Mouse (Mus musculus) fat pad, adult 2 months (tissue): ENCODE data around the gene Hist1h4n.
"Not testable (repeated sequence)": the region's sequence is repeated elsewhere in the genome, so short reads cannot be mapped to it uniquely, and the experiment has no call there.

Experiments used
- DNase-seq: peaks from one replicate; pipeline ENCODE4 v3.0.0-alpha.2; 2011; ENCODE audit warnings: low read depth, low spot score; ENCODE audit errors: extremely low read depth

Gene Hist1h4n

GRCm38 (mm10) chr13:21831418-21832394 is at the start of gene Hist1h4n:
TSS of gene Hist1h4n (minus strand) at chr13:21832196.
- not testable (repeated sequence) for DNase-seq

DNA sequence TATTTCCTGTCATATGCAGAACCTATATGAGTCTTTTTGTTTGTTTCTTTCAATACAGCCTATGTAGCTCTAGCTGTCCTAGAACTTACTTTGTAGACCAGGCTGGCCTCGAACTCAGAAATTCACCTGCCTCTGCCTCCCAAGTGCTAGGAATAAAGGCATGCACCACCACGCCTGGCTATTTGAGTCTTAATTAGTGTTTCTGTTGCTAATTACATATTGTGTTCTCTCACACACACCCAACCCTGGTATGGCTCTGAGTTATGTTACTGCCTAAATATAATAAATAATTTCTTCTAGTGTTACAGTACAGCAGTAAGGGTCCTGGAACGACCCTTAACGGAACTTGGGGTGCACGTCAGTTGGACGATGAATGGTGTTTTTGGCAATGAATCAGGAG is 48.7 kb upstream of the Hist1h4n start:
- no peak for DNase-seq

- DNase-seq, result not testable (repeated sequence)
Measured at GRCm38 (mm10) chr13:21865503-21865902, 33.5 kb upstream of the Hist1h4n start.

DNA sequence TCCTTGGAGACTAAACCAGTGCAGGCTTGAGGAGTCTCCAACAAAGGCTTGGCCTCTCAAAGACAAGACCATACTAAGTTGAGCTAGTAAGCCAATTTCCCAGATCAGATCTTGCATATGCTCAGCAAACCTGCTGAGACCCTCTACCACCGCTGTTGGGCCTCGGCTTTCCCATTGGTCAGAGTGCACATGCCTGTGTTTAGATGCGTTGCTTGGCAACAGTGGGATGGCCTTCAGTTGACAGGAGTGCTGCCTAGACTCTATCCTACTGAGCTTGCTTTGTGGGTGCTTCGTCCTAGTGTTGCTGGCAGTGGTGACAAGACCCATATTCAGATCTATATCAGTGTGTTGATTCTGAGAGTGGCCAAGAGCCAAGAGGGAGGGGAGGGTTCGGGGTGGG is 29.6 kb upstream of the Hist1h4n start:
- no peak for DNase-seq

DNA sequence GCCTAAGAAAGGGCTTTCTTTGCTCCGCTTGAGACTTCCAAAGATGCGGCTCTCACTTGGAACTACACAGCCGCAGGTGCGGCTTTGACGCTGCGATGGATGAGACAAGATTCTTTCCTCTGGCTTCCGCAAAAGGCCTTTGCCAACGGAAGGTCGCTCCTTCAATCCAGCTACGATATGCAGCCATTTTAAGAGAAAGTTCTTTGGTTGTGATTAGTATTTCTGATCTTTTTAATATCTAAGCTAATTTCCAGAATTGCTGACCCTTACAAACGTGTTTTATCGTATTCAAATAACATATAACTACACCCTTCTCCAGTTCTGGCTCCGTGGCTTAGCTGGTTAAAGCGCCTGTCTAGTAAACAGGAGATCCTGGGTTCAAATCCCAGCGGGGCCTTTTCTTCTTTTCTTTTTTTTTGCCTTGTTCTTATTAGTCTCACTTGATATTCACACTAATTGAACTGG is 23.7 kb upstream of the Hist1h4n start:
- DNase-seq, result no peak

DNA sequence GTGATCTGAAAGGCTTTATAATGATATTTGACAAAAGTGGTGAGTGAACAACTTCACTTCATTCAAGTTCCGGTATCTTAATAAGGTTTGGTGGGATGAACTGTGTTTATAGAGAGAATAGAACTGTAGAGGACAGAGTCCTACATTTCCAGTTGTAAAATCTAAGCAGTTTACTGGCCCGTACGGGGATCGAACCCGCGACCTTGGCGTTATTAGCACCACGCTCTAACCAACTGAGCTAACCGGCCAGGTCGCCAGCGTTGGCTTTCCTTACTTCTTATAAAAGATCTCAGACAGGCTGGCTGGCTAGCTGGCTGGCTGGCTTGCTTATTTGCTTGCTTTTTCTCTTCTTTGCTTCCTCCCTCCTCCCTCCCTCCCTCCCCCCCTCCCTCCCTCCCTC is 23.1 kb upstream of the Hist1h4n start:
- DNase-seq, result no peak

DNA sequence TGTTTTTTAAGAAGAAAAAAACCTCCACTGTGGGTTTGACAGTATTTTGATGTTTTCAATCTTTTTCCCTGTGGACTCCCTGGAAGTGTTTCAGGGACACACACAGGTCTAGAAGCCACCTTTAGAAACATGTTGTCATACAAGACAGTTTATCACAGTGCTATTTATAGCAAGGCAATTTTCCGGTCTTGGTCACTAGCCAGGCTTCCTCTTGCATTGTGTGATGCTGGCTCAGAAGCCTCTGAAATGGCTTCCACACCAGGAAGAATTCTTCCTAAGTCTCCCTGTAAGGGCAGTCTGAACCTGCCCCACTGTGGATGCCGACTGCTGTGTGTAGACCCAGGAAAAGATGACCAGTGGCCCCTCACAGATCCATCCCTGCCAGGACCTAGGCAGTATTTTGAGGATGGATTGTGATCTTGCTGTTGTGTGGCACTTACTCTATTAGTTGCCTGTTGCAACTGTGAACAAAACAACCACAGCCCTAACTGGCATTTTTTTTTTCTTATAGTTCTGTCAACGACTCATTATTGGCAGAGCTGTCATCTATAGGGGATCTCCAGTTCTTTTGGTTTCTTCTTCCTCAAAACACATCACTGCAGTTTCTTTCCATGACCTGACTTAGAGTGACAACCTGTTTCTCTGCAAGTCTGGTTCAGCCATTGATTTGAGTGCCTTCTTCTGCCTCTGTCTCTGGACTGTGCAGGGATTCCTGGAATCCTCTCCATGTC is 20.4 kb upstream of the Hist1h4n start:
- DNase-seq, result no peak

DNA sequence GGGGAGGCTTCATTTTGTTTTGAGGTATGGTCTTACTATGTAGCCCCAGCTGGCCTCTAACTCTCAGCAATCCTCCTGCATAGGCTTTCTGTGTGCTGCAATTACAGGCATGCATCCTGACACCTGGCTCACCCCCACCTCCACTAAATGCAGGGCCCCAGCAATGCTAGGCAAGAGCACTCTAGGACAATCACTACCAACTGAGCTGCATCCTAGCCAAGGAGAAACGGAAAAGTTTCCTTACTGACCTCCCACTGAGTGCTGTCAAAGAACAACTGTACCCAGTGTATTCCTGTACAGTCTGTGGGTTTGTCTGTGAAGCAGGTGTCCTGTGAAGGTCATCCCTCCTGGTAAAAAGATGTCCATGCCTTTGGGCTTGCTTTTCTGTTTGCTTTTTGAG is 18.7 kb upstream of the Hist1h4n start:
- not testable (repeated sequence) for DNase-seq

DNA sequence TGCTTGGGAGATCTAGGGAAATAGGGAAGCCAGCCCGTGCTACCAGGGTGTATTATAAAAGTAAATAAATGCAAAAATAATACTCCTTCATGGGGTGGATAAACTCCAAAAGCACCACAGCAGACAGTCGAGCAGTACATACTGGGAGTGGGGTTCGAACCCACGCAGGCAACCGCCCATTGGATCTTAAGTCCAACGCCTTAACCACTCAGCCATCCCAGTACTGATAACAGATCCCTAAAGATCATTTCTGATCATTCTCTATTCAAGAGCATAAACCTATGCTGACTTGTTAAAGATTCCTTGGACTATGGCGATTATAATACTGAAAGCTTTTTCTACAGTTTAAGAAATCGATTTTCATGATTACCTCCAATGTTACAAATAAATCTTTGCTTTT is 15.9 kb upstream of the Hist1h4n start:
- no peak for DNase-seq

- DNase-seq, result not testable (repeated sequence)
Measured at GRCm38 (mm10) chr13:21846356-21846755, 14.4 kb upstream of the Hist1h4n start.

DNA sequence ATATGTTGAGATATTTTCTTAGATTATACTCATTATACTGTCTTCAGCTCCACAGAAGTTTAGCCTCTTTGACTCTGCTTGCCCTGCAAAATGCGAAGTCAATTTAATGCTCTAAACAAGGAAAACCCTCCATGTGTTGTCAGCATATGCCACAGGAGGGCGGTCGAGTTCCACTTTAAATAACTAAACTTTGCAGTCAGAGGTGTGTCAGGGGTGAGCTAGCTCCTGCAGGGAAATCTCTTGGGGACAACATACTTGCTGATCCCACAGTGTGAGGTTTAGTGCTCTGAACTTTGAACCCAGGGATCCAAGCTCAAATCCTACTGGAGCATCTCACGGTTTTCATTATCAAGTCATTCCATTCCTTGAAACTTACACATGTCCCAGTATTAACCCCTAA is 8.5 kb upstream of the Hist1h4n start:
- DNase-seq, result not testable (repeated sequence)

- not testable (repeated sequence) for DNase-seq
Measured at GRCm38 (mm10) chr13:21833461-21833860, 1.5 kb upstream of the Hist1h4n start, which contains the start of the genes Hist1h2ap and Hist1h2br. TSS of gene Hist1h2ap (minus strand) at chr13:21833507. TSS of gene Hist1h2br (plus strand) at chr13:21833743.

GRCm38 (mm10) chr13:21830344-21830743 is 1.7 kb downstream of the Hist1h4n start:
- no peak for DNase-seq

DNA sequence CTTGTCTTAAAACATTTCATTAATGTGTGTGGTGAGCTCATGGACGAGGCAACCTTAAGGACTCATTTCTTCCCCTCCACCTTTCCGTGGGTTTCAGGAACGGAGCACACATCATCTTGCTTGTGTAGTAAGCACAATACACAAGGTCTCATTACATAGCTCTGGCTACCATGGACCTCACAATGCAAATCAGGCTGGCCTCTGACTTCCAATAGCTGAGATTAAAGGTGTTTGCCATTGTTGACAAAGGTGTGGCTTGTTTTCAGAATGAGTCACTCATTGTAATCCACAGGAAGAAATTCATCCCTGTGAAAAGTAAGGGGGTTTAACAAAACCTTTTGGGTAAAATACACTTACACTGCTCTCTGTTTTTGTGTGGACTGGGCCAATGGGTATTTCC is 3.5 kb downstream of the Hist1h4n start:
- no peak for DNase-seq

DNA sequence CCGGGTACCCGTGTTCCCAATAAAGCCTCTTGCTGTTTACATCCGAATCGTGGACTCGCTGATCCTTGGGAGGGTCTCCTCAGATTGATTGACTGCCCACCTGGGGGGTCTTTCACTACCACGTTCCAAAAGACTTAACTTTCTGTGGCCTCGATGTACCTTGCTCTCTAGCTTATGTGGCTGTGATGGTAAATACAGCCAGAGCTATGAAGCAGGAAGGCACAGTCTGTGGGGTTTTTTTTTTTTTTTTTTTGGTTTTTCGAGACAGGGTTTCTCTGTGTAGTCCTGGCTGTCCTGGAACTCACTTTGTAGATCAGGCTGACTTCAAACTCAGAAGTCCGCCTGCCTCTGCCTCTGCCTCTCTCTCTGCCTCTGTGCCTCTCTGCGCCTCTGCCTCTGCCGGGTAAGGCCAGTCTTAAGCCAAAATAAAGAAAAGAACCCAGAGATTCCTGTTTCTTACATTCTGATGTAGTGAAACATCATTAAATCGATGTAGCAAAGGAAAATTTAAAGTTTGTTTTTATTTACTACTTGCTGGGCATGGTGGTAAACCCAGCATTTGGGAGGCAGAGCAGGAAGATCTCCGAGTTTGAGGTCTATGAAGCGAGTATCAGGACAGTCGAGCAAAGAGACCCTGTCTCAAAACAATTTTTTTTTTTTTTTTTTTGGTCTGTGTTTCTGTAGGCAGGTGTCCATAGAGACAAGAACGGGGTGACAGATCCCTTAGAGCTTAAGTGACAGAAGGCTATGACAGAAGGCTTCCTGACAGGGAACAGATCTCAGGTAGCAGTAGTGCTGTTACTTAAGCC is 11.7 kb downstream of the Hist1h4n start:
- DNase-seq, result not testable (repeated sequence)

DNA sequence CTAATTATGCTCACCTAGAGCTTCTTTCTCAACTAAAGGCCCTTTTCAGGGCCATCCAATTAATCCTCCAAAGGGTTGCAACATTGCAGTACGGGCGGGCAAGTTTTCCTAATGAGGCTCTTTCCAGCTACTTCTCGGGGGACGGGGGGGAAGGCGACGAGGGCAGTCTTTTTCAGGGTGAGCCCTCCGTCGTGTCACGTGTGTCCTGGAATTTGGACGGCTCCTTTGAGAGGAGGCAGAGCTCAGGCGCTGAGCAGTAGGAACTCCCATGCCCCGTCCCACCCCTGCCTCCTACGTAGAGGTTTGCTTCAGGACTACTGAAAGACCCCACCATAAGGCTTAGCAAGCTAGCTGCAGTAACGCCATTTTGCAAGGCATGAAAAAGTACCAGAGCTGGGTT is 19.9 kb downstream of the Hist1h4n start:
- not testable (repeated sequence) for DNase-seq

DNA sequence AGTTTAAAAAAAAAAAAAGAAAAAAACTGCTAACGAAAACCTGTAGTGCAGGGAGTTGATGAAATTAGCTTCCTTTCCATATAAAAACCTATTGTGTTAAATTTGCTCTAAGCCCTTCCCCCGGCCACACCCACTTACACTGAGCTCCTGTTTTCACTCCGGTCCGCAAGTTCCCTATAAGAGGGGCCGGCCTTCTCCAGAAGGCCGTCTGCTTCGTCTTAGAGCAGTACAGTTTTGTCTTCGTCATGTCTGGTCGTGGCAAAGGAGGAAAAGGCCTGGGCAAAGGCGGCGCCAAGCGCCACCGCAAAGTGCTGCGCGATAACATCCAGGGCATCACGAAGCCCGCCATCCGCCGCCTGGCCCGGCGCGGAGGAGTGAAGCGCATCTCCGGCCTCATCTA is 20.5 kb downstream of the Hist1h4n start, which contains the start of gene Hist1h4m:
Gene Hist1h4m (plus strand): TSS at position 208 of the 400 bp plus-strand sequence.
- DNase-seq, result not testable (repeated sequence)

DNA sequence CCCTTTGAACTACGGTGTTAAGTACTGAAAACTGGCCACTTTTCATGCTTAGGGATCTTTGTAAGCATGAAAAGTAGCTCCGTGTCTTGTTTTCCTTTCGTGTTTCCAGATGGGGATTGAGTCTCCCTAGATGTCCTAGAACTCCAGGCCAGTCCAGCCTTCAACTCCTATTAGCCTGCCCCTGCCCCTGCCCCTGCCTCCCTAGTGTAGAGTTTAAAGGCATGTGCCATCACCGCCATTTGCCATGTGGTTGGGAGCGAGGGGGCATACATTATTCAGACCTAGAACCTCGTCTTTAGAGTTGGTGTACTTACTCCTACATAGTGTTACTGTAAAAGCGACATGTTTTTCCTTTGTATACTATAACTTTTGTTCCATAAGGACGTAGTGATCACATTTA is 20.9 kb downstream of the Hist1h4n start:
- DNase-seq, result not testable (repeated sequence)

DNA sequence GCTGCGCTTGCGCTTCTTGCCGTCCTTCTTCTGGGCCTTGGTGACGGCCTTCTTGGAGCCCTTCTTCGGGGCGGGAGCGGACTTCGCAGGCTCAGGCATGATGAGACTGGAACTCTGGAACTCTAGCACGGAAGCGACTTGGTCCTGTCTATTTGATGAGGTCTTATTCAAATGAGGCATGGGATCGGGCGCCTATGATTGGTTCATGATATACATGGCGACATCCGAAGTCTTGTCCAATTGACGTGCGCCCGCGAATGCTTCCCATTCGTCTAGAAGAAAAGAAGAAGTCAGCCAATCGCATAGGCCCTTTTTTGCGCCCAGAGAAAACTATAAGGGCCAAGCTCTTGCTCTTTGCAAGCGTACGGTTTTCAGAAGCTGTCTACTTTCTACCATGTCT is 21.9 kb downstream of the Hist1h4n start, which contains the start of the genes Hist1h2bq and Hist1h2ao:
Gene Hist1h2bq (minus strand): TSS at position 125 of the 400 bp plus-strand sequence.
Gene Hist1h2ao (plus strand): TSS at position 393 of the 400 bp plus-strand sequence.
- not testable (repeated sequence) for DNase-seq

GRCm38 (mm10) chr13:21803058-21803457 is 28.9 kb downstream of the Hist1h4n start:
- not testable (repeated sequence) for DNase-seq
